Comparison of ENCODE assay signal across 8 mouse cellular contexts in genomic region chr12:77780885-77781698, GRCm38 (mm10).
DNase-seq lines count a peak whose midpoint lies in the region; ATAC-seq lines count a peak whose summit lies in the region.

No protein-coding gene starts in this region.

- peak; percentile 66 for DNase-seq in NIH3T3 (ENCODE audit: low read depth)
- peak; percentile 98 to 99 for DNase-seq in cerebellum, postnatal 14 days
- peak; percentile 84 for DNase-seq in gastrocnemius, adult 18-20 months (ENCODE audit: low spot score)
- DNase-seq in left cerebral cortex, adult 18-20 months (ENCODE audit: low spot score in 2 of 2), result peak; percentile 85 to 95
- peak; percentile 80 to 89 for DNase-seq in lung, postnatal 4 days
- peak; percentile 85 for DNase-seq in right cerebral cortex, adult 18-20 months
- DNase-seq in urinary bladder, postnatal 10 days (ENCODE audit: low spot score), result peak; percentile 72

- H3K9me3 ChIP-seq in hindbrain, embryonic 16.5 days (ENCODE audit: control insufficient read depth, low read length), result no peaks in the 10 kb centered on the region

- peak overlapping the region; percentile 55 for H3K27ac ChIP-seq in hindbrain, embryonic 16.5 days (ENCODE audit: low read depth, low read length)

- ATAC-seq in hindbrain, embryonic 16.5 days, result peak; percentile 78

- no peaks in the 10 kb centered on the region for H3K27me3 ChIP-seq in hindbrain, embryonic 16.5 days (replicated peaks; ENCODE audit: control insufficient read depth, insufficient read depth, low read length)

- H3K4me2 ChIP-seq in hindbrain, embryonic 16.5 days (ENCODE audit: low read length), result peak overlapping the region; percentile 43

- peak overlapping the region; percentile 15; the same call in 1 of the 2 replicates for H3K4me3 ChIP-seq in hindbrain, embryonic 16.5 days (ENCODE audit: low read length)

- no peak overlapping the region for H3K9ac ChIP-seq in hindbrain, embryonic 16.5 days (ENCODE audit: low read depth, low read length)

- H3K36me3 ChIP-seq in hindbrain, embryonic 16.5 days (ENCODE audit: control insufficient read depth, insufficient read depth, low read length), result no peaks in the 10 kb centered on the region

- no peaks in the 10 kb centered on the region; the same call in 1 of the 2 replicates for H3K4me1 ChIP-seq in hindbrain, embryonic 16.5 days (ENCODE audit: control insufficient read depth, insufficient read depth, low read depth, low read length)

- 37% methylated on average over 20 of the region's 20 CpGs for WGBS in hindbrain, embryonic 16.5 days

Comparison
In these comparisons a context has a peak if more than half of its experiments do, and no peak if none do; other contexts are left out.
1. Peak in every context shown above with its lines: DNase-seq, ATAC-seq, H3K4me3 ChIP-seq and H3K27ac ChIP-seq.